Mouse (Mus musculus): ENCODE measurements around the gene Tmem63c. TPM values are rescaled to one million over a fixed set of nuclear protein-coding genes. Genes with fewer than 3 reads are reported as not detected.

The Tmem63c gene
- polyA plus RNA-seq, 1 experiment from 2014 or later: 2.8 TPM

Small RNAs within 50 kb of the gene (microRNA-seq; reads per million reads assigned to microRNA genes)
- gene Gm25847: not detected

Other genes starting within 250 kb of the Tmem63c start
- 57.2 and 61.9 TPM in 2 replicates for gene Irf2bpl, start 136.5 kb upstream of the Tmem63c start, polyA plus RNA-seq (2016; fragmentation: Nextera tagmentation; extraction: Ambion mirVana)
- gene Cipc, start 74.3 kb upstream of the Tmem63c start, polyA plus RNA-seq (2016; fragmentation: Nextera tagmentation; extraction: Ambion mirVana): 41.5 and 43.0 TPM in 2 replicates
- gene Zdhhc22, start 30.9 kb upstream of the Tmem63c start, polyA plus RNA-seq (2016; fragmentation: Nextera tagmentation; extraction: Ambion mirVana): 7.4 and 9.7 TPM in 2 replicates
- gene Ngb, start 81.2 kb downstream of the Tmem63c start, polyA plus RNA-seq (2016; fragmentation: Nextera tagmentation; extraction: Ambion mirVana): 0.49 and 0.60 TPM in 2 replicates
- gene Gstz1, start 125.8 kb downstream of the Tmem63c start, polyA plus RNA-seq (2016; fragmentation: Nextera tagmentation; extraction: Ambion mirVana): 24.6 and 29.7 TPM in 2 replicates
- 12.5 and 13.2 TPM in 2 replicates for gene Pomt2, start 126.6 kb downstream of the Tmem63c start, polyA plus RNA-seq (2016; fragmentation: Nextera tagmentation; extraction: Ambion mirVana)
- gene Samd15, start 178.4 kb downstream of the Tmem63c start, polyA plus RNA-seq (2016; fragmentation: Nextera tagmentation; extraction: Ambion mirVana): 1.8 and 2.4 TPM in 2 replicates
- 4.4 and 4.9 TPM in 2 replicates for gene Tmed8, start 179.1 kb downstream of the Tmem63c start, polyA plus RNA-seq (2016; fragmentation: Nextera tagmentation; extraction: Ambion mirVana)
- 1.6 and 1.9 TPM in 2 replicates for gene Noxred1, start 217.4 kb downstream of the Tmem63c start, polyA plus RNA-seq (2016; fragmentation: Nextera tagmentation; extraction: Ambion mirVana)
- gene Vipas39, start 244.9 kb downstream of the Tmem63c start, polyA plus RNA-seq (2016; fragmentation: Nextera tagmentation; extraction: Ambion mirVana): 62.0 and 62.8 TPM in 2 replicates
- 196 and 197 TPM in 2 replicates for gene Ahsa1, start 245.1 kb downstream of the Tmem63c start, polyA plus RNA-seq (2016; fragmentation: Nextera tagmentation; extraction: Ambion mirVana)

Data from neural tube, embryonic 12.5 days (tissue).